Mouse (Mus musculus): Measurements from ENCODE around the gene Angptl6. TPM values are rescaled to one million over a fixed set of nuclear protein-coding genes. Genes with fewer than 3 reads are reported as not detected.

Gene Angptl6
- total RNA-seq, 2 experiments from 2014 or later: 3.2 to 3.6 TPM

DNA sequence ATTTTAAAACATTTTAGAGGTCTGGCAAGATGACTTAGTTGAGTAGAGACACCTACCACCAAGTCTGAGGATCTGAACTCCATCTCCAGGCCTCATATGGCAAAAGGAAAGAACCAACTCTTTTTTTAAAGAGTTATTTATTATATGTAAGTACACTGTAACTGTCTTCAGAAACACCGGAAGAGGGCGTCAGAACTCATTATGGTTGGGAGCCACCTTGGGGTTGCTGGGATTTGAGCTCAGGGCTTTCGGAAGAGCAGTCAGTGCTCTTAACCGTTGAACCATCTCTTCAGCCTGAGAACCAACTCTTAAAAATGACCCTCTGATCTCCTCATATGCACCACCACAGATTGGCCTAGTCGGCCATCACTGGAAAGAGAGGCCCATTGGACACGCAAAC is 7.7 kb upstream of the Angptl6 start:
- no peak for DNase-seq (ENCODE audit: low spot score in 2 of 2)

DNA sequence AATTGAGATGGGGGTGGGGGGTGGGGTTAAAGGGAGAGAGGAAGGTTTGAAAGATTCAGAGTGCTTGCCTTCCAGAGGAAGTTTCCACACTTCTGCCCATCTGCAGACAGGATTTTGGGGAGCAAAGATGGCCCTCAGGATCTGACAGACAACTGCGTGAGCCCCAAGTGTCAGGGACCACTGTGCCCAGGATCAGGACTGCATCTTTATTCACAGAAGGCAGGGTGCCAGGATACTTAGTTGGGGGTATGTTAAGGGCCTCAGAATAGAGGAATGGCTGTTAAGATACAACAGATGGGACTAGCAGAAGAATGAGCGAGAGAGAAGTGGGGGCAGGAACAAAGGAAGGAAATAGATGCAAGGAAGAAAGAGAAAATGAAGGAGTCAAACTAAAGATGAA is 7.0 kb upstream of the Angptl6 start:
- DNase-seq (ENCODE audit: low spot score in 2 of 2): no peak

- peak; percentile 45 to 47 for DNase-seq (ENCODE audit: low spot score in 2 of 2)
Measured at GRCm38 (mm10) chr9:20878710-20879065, 839 bp downstream of the Angptl6 start.

DNA sequence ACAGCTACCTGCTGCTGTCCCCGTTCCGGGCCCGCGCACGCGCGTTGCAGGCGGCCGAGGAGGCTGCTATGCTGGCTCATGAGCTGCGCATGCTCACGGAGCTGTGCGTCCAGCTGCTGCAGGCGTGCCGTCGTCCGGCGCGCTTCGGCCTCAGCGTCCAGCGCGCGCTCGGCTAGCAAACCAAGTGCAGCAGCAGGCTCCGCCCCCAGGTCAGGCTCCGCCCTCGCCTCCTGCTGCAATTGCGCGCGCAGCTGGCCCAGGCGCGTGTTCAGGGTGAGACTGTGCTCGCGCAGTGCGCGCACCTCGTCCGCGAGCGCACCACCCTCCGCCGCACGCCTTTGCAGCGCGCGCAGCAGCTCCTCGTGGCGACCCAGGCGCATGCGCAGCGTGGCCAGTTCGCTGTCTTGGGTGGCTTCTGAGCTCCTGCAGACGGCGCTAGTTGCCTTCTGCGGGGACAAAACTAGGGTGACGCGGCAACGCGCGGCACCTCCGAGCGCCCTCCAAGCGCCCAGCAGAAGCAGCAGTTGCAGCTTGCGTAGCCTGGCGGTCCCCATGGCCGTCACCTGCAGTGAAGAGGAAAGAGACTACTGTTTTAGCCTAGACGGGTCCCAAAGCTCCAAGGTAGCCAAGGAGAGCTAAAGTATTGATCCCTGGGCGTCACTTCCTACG is 1.4 kb downstream of the Angptl6 start:
- DNase-seq (ENCODE audit: low spot score in 2 of 2): peak; percentile 98 to 99

DNA sequence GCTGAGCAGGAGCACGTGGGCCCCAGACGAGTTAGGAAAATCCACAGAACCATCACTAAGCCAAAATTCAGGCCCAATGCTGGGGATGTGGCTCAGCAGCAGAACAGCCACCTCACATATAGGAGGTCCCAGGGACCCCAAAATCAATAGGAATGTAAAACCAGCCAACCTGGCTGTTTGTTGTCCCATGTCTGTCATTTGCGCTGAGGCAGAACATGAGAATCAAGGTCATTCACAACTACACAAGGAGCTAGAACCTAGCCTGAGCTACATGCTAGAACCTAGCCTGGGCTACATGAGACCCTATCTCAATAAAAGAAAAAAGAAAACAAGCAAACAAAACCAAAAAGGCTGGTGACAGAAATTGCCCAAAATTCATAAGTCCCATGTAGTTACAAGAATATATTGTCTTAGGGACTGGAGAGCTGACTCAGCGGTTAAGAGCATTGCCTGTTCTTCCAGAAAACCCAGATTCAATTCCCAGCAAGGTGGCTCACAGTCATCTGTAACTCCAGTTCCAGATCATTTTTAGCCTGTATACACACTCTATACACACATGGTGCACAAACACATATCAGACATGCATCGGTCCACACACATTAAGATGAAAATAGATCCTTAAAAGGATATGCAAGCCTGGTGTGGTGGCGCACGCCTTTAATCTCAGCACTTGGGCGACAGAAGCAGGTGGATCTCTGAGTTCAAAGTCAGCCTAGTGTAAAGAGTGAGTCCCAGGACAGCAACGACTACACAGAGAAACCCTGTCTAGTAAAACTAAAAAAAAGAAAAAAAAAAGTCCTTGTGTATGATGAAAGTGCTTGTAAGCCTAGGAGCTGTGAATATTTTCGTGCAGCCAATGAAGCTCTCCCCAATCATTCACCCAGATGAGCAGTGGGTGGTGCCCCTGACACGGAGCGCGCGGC is 2.1 kb downstream of the Angptl6 start:
- no peak for DNase-seq (ENCODE audit: low spot score in 2 of 2)

DNA sequence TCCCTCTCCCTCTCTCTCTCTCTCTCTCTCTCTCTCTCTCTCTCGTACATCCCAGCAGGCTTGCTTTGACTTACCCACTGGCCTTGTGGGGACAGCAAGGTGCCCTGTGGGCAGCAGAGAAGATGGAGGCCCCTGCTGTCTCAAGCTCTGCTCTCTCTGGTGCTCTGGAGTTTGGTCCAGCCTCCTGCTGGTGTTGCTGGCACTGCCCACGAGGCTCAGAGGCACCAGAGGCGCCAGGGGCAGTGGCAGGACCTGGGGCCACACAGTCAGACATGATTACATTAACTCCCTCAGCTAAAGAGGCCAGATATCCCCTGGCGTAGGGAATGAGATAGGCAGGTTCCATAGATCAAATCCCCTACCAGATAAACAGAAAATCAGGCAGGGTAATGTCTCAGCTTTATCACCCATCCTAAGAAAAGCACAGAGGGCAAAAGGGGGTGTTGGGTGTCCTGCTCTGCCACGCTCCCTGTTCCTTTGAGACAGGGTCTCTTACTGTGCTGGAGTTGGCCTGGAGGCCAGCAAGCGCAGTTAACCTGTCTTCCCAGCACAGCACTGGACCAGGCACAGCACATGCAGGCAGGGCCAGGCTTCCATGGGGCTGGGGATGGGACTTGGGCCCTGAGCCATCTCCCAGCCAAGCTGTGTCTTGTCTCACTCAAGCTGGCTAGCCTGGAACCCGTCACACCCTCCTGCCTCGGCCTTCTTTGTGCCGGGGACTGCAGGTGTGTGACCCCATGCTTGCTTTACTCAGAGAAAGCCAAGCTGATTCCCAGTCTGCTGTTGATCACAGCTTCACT is 3.0 kb downstream of the Angptl6 start:
- no peak for DNase-seq (ENCODE audit: low spot score in 2 of 2)

DNA sequence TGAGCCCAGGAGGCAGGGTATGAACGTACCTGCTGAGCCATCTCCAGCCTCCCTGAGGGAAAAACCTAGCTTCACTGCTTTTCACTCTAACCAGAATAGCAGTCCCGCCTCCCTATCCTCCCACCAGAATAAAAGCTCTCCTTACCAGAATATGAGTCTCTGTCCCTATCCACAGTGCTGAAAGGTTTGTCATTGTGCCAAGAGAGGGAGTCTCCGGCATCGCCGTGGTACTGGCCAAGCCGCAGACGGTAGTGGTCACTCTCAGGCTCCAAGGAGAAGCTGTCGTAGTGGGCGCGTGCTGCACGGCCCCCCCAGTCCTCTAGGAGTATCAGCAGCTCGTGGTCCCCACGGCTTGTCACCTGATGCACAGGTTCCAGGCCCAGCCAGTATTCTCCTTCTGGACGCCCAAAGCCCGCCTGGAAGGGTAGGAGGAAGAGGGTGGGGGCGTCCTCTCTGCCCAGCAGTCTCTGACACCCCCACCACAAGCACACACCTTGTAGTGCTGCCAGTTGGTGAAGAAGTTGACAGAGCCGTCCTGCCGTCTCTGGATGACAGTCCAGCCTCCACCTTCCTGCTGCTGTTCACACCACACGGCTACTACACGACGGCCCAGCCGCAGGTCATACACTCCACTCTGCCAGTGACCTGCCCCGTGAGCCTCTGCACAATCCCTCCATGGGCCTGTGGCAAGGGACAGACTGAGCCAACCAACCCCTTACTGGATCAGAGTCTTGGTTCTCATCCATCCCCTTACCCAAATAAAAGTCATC is 4.3 kb downstream of the Angptl6 start:
- no peak for DNase-seq (ENCODE audit: low spot score in 2 of 2)

- no peak for DNase-seq (ENCODE audit: low spot score in 2 of 2)
Measured at GRCm38 (mm10) chr9:20873521-20873920, 6.0 kb downstream of the Angptl6 start.

DNA sequence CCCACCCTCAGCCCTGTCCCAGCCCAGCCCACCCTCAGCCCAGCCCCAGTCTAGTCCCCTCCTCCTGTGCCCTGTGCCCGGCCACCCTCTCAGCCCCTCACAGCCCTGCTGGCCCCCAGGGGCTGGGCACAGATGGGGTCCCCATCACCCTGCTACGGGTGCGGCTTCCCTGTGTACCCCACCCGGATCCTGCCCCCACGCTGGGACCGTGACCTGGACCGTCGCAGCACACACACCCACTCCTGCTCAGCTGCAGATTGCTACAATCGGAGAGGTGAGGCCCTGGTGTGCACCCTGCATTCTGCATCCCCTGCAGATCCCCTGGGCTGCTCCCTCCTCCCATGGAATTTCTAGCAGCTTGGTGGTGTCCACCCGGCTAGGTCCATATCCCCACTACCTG is 6.5 kb downstream of the Angptl6 start:
- DNase-seq (ENCODE audit: low spot score in 2 of 2): no peak

DNA sequence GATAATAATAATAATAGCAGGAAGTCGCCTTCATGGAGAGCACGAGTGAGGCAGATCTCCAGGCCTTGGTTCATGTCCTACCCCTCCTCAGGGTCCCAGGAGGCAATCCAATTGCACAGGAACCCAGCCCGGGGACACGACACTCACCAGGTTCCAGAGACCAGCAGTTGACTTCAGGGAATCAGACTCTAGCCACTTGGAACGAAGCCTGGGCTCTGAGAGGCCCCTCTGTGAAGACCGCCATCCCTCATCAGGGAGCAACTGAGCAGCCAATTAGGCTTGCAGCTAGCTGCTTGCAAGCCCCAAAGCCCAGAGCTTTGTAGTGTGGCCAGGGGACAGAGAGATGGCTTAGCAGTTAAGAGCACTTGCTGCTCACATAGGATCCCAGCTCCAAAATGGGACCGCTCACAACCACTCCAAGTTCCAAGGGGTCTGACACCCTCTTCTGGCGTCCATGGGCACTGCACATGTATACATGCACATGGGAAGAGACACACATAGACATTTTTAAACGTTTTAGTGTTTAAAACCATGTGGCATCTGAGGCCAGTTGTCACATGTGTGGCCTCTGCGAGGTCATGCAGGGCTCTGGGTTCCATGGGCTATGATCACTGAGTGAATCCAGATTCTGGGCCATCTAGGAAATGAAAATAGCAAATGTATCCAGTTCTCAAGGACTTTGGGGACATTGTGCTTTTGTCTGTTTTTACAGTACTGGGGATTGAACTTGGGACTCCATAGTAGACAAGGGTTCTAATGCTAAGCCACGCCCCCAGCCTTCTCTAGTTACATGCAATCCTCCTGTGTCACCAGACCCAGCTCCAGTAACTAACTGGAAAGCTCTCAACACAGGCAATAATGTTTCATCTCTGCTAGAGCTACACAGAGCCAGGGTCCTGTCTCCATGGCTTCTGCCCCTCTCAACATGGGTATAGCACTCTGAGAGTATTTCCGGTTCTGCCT is 9.0 kb downstream of the Angptl6 start:
- no peak for DNase-seq (ENCODE audit: low spot score in 2 of 2)

DNA sequence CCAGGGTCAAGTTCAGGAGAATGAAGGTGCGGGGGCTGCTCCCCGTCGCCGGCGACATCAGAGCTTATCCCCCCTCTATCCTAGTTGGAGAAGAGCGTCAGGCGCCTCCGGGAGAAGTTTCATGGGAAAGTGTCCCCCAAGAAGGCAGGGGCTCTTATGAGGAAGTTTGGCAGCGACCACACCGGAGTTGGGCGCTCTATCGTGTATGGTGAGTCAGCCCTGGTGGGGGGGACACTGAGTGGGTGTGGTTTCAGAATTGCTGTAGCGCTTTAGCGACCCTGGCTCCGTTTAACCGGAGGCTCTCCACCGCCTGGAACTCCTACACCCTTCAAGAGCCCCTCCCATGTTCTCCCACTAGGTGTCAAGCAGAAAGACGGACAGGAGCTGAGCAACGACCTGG is 10.3 kb downstream of the Angptl6 start:
- DNase-seq (ENCODE audit: low spot score in 2 of 2): peak in 1 of 2 experiments; percentile 28

DNA sequence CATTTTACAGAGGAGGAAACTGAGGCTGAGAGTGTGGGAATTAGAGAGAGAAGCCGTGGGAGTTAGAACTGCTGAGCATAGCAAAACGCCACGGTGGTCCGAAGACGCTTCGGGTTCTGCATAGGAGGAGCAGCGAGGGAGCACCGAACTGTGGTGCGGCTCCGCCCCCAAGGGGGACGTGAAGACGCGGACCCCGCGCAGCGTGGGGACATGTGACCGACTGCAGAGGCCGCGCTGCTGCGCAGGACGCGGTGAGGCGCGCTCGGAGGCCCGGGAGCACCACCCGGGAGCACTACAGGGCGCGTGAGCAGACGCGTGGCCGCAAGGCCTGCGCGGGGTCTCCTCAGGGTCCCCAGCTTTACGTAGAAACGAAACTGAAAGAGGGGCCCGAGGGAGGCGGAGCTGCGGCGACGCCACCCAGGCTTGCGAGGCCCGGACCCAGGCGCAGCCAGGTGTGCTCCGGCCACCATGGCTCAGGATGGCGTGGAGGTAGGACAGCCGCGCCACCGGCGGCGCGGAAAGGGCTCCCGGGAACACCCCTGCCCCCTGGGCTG is 11.0 kb downstream of the Angptl6 start, which contains the start of gene A230050P20Rik:
TSS of gene A230050P20Rik (plus strand) at position 195 of the 554 bp plus-strand sequence.
- peak; percentile 56 to 69 for DNase-seq (ENCODE audit: low spot score in 2 of 2)

DNA sequence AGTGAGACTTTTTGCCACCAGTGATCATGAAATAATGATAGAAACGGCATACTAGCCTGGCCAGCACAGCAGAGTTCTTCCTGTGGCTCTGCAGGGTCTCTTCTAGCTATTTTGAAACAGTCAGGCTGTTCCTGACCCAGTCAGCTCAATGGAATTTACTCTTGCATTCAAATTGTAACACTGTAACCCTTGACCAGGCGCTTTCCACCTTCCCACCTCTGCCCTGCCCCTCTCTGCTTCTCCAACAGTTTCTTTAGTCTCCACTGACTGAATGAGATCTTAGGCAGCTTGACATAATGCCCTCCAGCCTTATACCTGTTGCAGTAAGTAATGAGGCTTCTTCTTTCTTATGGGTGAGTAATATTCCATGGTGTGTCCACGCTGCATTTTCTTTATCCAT is 12.6 kb downstream of the Angptl6 start:
- no peak for DNase-seq (ENCODE audit: low spot score in 2 of 2)

GRCm38 (mm10) chr9:20862225-20862624 is 17.3 kb downstream of the Angptl6 start:
- no peak for DNase-seq (ENCODE audit: low spot score in 2 of 2)

- peak in 1 of 2 experiments; percentile 57 for DNase-seq (ENCODE audit: low spot score in 2 of 2)
Measured at GRCm38 (mm10) chr9:20861821-20862220, 17.7 kb downstream of the Angptl6 start.

DNA sequence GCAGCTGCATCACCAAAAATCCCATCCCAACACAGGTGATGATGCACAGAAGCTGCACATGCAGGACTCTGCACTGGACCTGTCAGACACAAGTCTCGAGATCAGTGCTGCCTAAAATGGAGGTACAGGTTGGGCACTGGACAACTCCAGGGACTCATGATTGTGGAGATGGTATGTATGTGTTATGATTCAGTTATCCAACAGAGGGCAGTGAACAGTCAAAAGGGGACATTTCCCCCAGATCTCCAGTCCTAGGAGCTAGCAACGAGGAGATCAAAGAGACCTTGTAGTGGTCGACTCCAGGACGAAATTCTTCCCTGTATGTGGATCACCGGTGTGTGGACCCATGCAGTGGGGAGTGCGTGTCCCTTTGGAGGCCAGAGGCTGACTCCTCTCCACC is 19.6 kb downstream of the Angptl6 start:
- DNase-seq (ENCODE audit: low spot score in 2 of 2): no peak

DNA sequence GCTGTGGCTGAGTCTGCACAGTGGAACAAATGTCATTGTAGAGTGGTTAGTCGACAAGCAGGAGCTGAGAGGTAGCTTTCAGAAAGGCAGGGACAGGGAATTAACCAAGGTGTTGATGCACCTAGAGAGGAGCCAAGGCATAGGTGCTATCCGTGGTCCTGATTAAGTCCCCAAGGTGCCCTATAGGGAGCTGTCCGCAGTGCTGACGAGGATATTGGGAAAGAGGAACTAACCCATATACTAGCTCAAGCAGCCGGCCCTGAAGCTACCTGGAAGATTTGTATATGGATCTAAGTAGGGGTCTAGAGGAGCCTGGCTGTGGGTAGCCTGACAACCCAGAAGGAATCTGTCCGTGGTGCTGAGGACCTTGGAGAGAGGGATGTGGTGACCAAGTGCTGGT is 22.4 kb downstream of the Angptl6 start:
- peak; percentile 31 to 36 for DNase-seq (ENCODE audit: low spot score in 2 of 2)

DNA sequence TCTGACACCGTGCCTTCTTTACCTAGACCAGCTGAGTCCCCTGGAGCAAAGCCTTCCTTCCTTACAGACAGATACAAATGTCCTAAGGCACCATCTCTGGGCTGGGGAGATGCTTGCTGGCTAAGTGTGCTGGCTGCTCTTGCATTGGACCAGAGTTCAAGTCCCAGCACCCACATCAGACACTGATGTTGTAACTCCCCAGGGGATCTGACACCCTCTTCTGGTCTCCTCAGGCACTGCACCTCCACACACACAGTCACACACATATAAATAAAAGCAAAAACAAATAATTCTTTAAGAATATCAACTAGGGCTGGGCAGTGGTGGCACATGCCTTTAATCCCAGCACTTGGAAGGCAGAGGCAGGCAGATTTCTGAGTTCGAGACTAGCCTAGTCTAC is 29.3 kb downstream of the Angptl6 start:
- DNase-seq (ENCODE audit: low spot score in 2 of 2): no peak

DNA sequence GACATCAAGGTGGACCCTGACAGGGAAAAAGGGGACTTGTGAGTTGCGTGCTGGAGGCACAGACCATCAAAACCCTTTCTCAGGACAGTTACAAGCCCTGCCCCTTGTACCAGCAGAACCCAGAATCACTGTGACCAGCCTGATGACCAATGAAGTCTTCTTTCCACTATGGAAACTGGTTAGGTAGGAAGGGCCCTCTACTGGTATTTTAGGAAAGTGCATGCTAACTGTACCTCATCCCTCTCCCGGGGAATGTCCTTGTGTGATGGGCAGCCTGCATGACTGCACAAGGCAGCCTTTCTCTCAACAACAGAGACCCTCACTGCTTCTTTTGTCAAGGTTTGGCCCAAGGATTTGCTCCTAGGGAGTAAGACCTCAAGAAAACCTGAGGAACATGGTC is 36.9 kb downstream of the Angptl6 start:
- peak in 1 of 2 experiments; percentile 15 for DNase-seq (ENCODE audit: low spot score in 2 of 2)
